Mouse (Mus musculus): ENCODE results near the gene Hoxa7.

DNA sequence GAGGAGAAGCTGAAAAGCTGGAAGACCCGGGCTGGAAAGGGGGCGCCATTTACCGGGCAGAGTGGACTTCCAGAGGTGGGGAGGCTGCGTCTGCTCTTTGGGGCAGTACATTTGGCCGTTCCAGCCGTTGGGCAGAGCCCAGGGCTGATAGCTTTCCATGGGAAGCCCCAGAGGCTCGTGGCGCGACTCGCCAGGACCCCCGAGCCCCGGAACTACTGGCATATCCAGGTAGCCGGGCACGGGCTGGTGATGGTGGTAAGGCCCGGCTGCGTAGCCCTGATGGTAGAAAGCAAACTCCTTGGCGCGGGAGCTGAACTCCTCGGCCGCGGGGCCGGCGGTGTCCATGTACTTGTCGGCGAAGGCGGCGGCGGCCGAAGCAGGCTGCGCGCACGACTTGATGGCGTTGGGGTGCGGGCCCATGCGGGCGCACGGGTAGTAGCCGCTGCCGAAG lies 38.2 kb upstream of the Hoxa7 start:
- no peak for TF ChIP-seq ZNF384 (IDR thresholded peaks at IDR 0.05; ENCODE audit: low read depth, low read length)
- no peak for TF ChIP-seq CHD2 (IDR thresholded peaks at IDR 0.05; ENCODE audit: low read depth, low read length)
- no peak for TF ChIP-seq HCFC1 (IDR thresholded peaks at IDR 0.05; ENCODE audit: borderline replicate concordance, insufficient read depth, low read length)
- no peak for TF ChIP-seq MAFK (IDR thresholded peaks at IDR 0.05; ENCODE audit: insufficient read depth, low read depth, low read length)

Data from ES-E14 (cell line).